Mouse (Mus musculus) megakaryocyte, embryonic 14.5 days (primary cell): Measurements from ENCODE around the gene Fars2. TPM values are rescaled to one million over a fixed set of nuclear protein-coding genes. Genes with fewer than 3 reads are reported as not detected.

ENCODE experiments used
- H3K27me3 ChIP-seq: replicated peaks from 2 replicates; pipeline ENCODE3; 2012; ENCODE audit warnings: inconsistent platforms
- H3K36me3 ChIP-seq: replicated peaks from 2 replicates; pipeline ENCODE3; 2012; ENCODE audit warnings: low read length, inconsistent platforms, mixed read lengths
- H3K4me1 ChIP-seq: 2 replicates; pipeline ENCODE4 v1.6.1; 2012; ENCODE audit warnings: inconsistent platforms
- H3K4me3 ChIP-seq: replicated peaks from 2 replicates; pipeline ENCODE3; 2012; ENCODE audit warnings: moderate library complexity, mild to moderate bottlenecking, inconsistent platforms
- H3K9me3 ChIP-seq: 2 replicates; pipeline ENCODE4 v1.6.1; 2012; ENCODE audit warnings: inconsistent platforms
- FLI1 ChIP-seq: IDR thresholded peaks from 2 replicates; pipeline ENCODE4 v1.6.1; 2012; ENCODE audit warnings: low read length, inconsistent platforms, mixed read lengths
- GATA1 ChIP-seq: IDR thresholded peaks from 3 replicates; pipeline ENCODE4 v1.6.1; 2012; ENCODE audit warnings: mixed read lengths, low read length, inconsistent platforms, borderline replicate concordance
- polyA plus RNA-seq: library from polyadenylated mRNA; stranded (reverse); fragments of >175 nt; gene quantifications from 2 replicates; pipeline ENCODE4 v1.2.3, GENCODE M21; 2012; ENCODE audit warnings: low replicate concordance; ENCODE audit not compliant: insufficient read depth

The Fars2 gene
- polyA plus RNA-seq, 1 experiment = 34.4 TPM

- no peak overlapping the region for H3K4me3 ChIP-seq
- H3K27me3 ChIP-seq = peaks cover 2% of the 10 kb centered on the region
- H3K36me3 ChIP-seq = no peaks in the 10 kb centered on the region
- no peaks in the 10 kb centered on the region for H3K4me1 ChIP-seq
- no peak for TF ChIP-seq FLI1
- TF ChIP-seq GATA1 = no peak
- no peaks in the 10 kb centered on the region for H3K9me3 ChIP-seq
These were observed 489.5 kb downstream of the Fars2 start for GRCm38 (mm10) chr13:36606717-36607116.

GRCm38 (mm10) chr13:36607871-36608270 is 490.7 kb downstream of the Fars2 start:
- Histone ChIP-seq H3K36me3 (no peaks in the 10 kb centered on the region), H3K4me3 (no peak overlapping the region), H3K9me3 (peaks cover 1% of the 10 kb centered on the region), H3K4me1 (no peaks in the 10 kb centered on the region), H3K27me3 (peaks cover 2% of the 10 kb centered on the region)
- TF ChIP-seq GATA1 (no peak), FLI1 (no peak)

- H3K27me3 ChIP-seq = peaks cover 2% of the 10 kb centered on the region
- TF ChIP-seq GATA1 (no peak), FLI1 (no peak)
- H3K36me3 ChIP-seq = no peaks in the 10 kb centered on the region
- H3K4me3 ChIP-seq = no peak overlapping the region
- no peaks in the 10 kb centered on the region for H3K4me1 ChIP-seq
- peaks cover 4% of the 10 kb centered on the region for H3K9me3 ChIP-seq
These were observed 493.2 kb downstream of the Fars2 start for GRCm38 (mm10) chr13:36610426-36610825.

- TF ChIP-seq GATA1 (no peak), FLI1 (no peak)
- Histone ChIP-seq H3K9me3 (peaks cover 8% of the 10 kb centered on the region), H3K4me1 (no peaks in the 10 kb centered on the region), H3K27me3 (peaks cover 2% of the 10 kb centered on the region), H3K4me3 (no peak overlapping the region), H3K36me3 (no peaks in the 10 kb centered on the region)
These were observed 495.9 kb downstream of the Fars2 start for GRCm38 (mm10) chr13:36612785-36613750.

- peaks cover 6% of the 10 kb centered on the region; the same call in 1 of the 2 replicates for H3K9me3 ChIP-seq
- no peaks in the 10 kb centered on the region for H3K4me1 ChIP-seq
- H3K4me3 ChIP-seq = no peak overlapping the region
- no peaks in the 10 kb centered on the region for H3K36me3 ChIP-seq
- TF ChIP-seq GATA1 (no peak), FLI1 (no peak)
- H3K27me3 ChIP-seq = no peaks in the 10 kb centered on the region
These were observed 503.5 kb downstream of the Fars2 start for GRCm38 (mm10) chr13:36620498-36621332.

- Histone ChIP-seq H3K4me3 (no peak overlapping the region), H3K4me1 (no peaks in the 10 kb centered on the region), H3K9me3 (peaks cover 11% of the 10 kb centered on the region), H3K27me3 (no peaks in the 10 kb centered on the region), H3K36me3 (no peaks in the 10 kb centered on the region)
- no peak for TF ChIP-seq GATA1
- no peak for TF ChIP-seq FLI1
These were observed 504.1 kb downstream of the Fars2 start for GRCm38 (mm10) chr13:36621333-36621659.

GRCm38 (mm10) chr13:36623556-36623955 is 506.3 kb downstream of the Fars2 start:
- Histone ChIP-seq H3K4me1 (no peaks in the 10 kb centered on the region), H3K36me3 (no peaks in the 10 kb centered on the region), H3K9me3 (peaks cover 6% of the 10 kb centered on the region), H3K27me3 (no peaks in the 10 kb centered on the region), H3K4me3 (no peak overlapping the region)
- no peak for TF ChIP-seq GATA1
- TF ChIP-seq FLI1 = no peak

- H3K4me3 ChIP-seq = no peak overlapping the region
- no peaks in the 10 kb centered on the region for H3K36me3 ChIP-seq
- H3K4me1 ChIP-seq = no peaks in the 10 kb centered on the region
- no peaks in the 10 kb centered on the region for H3K27me3 ChIP-seq
- peaks cover 15% of the 10 kb centered on the region for H3K9me3 ChIP-seq
- no peak for TF ChIP-seq FLI1
These were observed 511.9 kb downstream of the Fars2 start for GRCm38 (mm10) chr13:36629154-36629553.

GRCm38 (mm10) chr13:36648257-36648656 is 531.0 kb downstream of the Fars2 start:
- Histone ChIP-seq H3K36me3 (no peaks in the 10 kb centered on the region), H3K9me3 (no peaks in the 10 kb centered on the region), H3K4me1 (no peaks in the 10 kb centered on the region), H3K27me3 (no peaks in the 10 kb centered on the region), H3K4me3 (no peak overlapping the region)
- no peak for TF ChIP-seq GATA1
- no peak for TF ChIP-seq FLI1

GRCm38 (mm10) chr13:36654251-36654650 is 537.0 kb downstream of the Fars2 start:
- H3K36me3 ChIP-seq = no peaks in the 10 kb centered on the region
- TF ChIP-seq FLI1 = no peak
- TF ChIP-seq GATA1 = no peak

More at GRCm38 (mm10) chr13:36654251-36654650, 537.0 kb downstream of the Fars2 start:
- Histone ChIP-seq H3K9me3 (no peaks in the 10 kb centered on the region), H3K27me3 (peaks cover 3% of the 10 kb centered on the region), H3K4me1 (no peaks in the 10 kb centered on the region), H3K4me3 (no peak overlapping the region)
